ENCODE assay signal across 30 mouse cellular contexts in the genomic region with DNA sequence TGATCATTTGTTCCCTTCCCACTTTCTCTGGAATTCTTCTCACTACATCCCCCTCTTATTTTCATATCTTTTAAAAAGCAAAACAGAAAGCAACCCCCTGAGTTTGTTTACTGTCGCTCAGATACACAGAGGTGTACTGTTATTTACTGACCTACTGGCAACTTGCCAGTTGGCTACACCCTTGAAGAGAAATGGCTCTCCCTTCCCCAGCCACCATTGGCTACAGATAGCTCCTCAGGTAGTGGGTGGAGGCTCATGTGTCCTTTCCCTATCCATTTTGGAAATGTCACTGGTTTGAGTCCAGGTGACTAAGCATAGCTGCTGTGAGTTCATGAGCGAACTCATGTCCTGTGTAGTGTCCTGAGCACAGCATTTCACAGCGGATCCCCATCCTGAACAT. TPM values are rescaled to one million over a fixed set of nuclear protein-coding genes. Genes with fewer than 3 reads are reported as not detected.
"Had no signal": no experiment of that assay in that cellular context is flagged by ENCODE, and none has a peak within 500 bp of the region (broad histone marks: within the 10 kb centered on the region; RNA-seq: fewer than 3 reads in every experiment).

No protein-coding gene starts in this region.

- H3K4me2 ChIP-seq: heart, embryonic 12.5 days; hindbrain, embryonic 13.5 days; hindbrain, embryonic 15.5 days; kidney, embryonic 15.5 days; limb, embryonic 12.5 days; liver, embryonic 12.5 days had no signal

- H3K36me3 ChIP-seq: heart, embryonic 10.5 days; heart, embryonic 12.5 days; hindbrain, embryonic 13.5 days; hindbrain, embryonic 15.5 days; kidney, embryonic 15.5 days; limb, embryonic 10.5 days; limb, embryonic 12.5 days; liver, embryonic 12.5 days had no signal

- H3K4me3 ChIP-seq: heart, embryonic 10.5 days; heart, embryonic 12.5 days; hindbrain, embryonic 13.5 days; hindbrain, embryonic 15.5 days; kidney, embryonic 15.5 days; limb, embryonic 10.5 days; limb, embryonic 12.5 days; liver, embryonic 12.5 days had no signal

- H3K9ac ChIP-seq: heart, embryonic 12.5 days; hindbrain, embryonic 13.5 days; hindbrain, embryonic 15.5 days; kidney, embryonic 15.5 days; limb, embryonic 12.5 days; liver, embryonic 12.5 days; liver, embryonic 14.5 days had no signal

- H3K27me3 ChIP-seq: heart, embryonic 12.5 days; hindbrain, embryonic 13.5 days; hindbrain, embryonic 15.5 days; kidney, embryonic 15.5 days had no signal

- H3K4me1 ChIP-seq: hindbrain, embryonic 13.5 days; hindbrain, embryonic 15.5 days; liver, embryonic 12.5 days had no signal

- DNase-seq: gastrocnemius, postnatal 14 days; gastrocnemius, postnatal 36 days; heart, adult 18-20 months; heart, postnatal 10 days; heart, postnatal 36 days; kidney, adult 11 months; kidney, adult 2 months; kidney, adult 9 months; kidney, postnatal 14 days; kidney, postnatal 36 days; layer of hippocampus, adult 9-11 months; layer of hippocampus, postnatal 36 days had no signal

- ATAC-seq: hindbrain, postnatal 0 days; intestine, embryonic 16.5 days; liver, embryonic 12.5 days had no signal

- H3K27ac ChIP-seq: heart, embryonic 10.5 days; hindbrain, embryonic 13.5 days; hindbrain, embryonic 15.5 days; hindbrain, postnatal 0 days; kidney, embryonic 15.5 days; kidney, postnatal 0 days; limb, embryonic 10.5 days; limb, embryonic 12.5 days; liver, embryonic 12.5 days; liver, embryonic 14.5 days had no signal

- H3K9me3 ChIP-seq: heart, embryonic 10.5 days; heart, embryonic 12.5 days; hindbrain, embryonic 13.5 days; hindbrain, embryonic 15.5 days; kidney, embryonic 15.5 days; limb, embryonic 10.5 days; limb, embryonic 12.5 days; liver, embryonic 12.5 days had no signal

RNA-seq across cellular contexts. Expression of gene Acox2, which starts 57.4 kb away (rescaled TPM):
- total RNA-seq: hematopoietic stem cell, adult 5-6 weeks; hindbrain, postnatal 0 days; layer of hippocampus, adult 18-20 months; layer of hippocampus, postnatal 36 days; left cerebral cortex, adult 18-20 months; left cerebral cortex, postnatal 14 days; left cerebral cortex, postnatal 36 days had no signal
- polyA plus RNA-seq: heart, embryonic 14.5 days; hindbrain, embryonic 13.5 days; limb, embryonic 12.5 days had no signal
